Comparison of ENCODE assay signal across 10 mouse cellular contexts in the genomic region with DNA sequence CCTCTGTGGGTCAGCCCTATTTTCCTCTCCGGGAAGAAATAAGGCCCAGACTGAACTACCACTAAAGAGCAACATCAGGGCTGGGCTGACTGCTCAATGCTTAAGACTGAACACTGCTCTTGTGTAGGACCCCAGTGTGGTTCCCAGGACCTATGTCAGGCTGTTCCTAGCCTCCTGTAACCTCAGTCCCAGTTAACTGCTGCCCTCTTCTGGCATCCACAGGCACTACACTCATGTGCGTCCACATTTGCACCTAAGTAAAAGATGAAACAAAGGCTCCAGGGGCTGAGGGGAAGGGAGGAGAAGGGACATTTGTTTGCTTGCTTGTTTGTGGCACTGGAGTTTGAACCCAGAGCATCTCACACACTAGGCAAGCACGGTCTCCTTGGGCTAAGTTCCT. TPM values are rescaled to one million over a fixed set of nuclear protein-coding genes. Genes with fewer than 3 reads are reported as not detected.
DNase-seq lines count a peak whose midpoint lies in the region; ATAC-seq and TF ChIP-seq lines count a peak whose summit lies in the region.
"Had no signal": no experiment of that assay in that cellular context is flagged by ENCODE, and none has a peak within 500 bp of the region (broad histone marks: within the 10 kb centered on the region; RNA-seq: fewer than 3 reads in every experiment).

No protein-coding gene starts in this region.

- no peak overlapping the region for H3K27ac ChIP-seq in kidney, adult 2 months (ENCODE audit: insufficient read depth, low read depth, low read length)
- H3K27ac ChIP-seq in kidney, embryonic 14.5 days (ENCODE audit: low read depth, low read length), result no peak overlapping the region
- H3K27ac ChIP-seq: neural tube, embryonic 13.5 days had no signal

- no peaks in the 10 kb centered on the region for H3K4me1 ChIP-seq in kidney, adult 2 months (ENCODE audit: control insufficient read depth, insufficient read depth, low read length)
- peaks cover 3% of the 10 kb centered on the region; the same call in 1 of the 2 replicates for H3K4me1 ChIP-seq in kidney, embryonic 14.5 days (ENCODE audit: control insufficient read depth, insufficient read depth, low read length)

- H3K9ac ChIP-seq in kidney, embryonic 14.5 days (ENCODE audit: low read depth, low read length), result no peak overlapping the region
- H3K9ac ChIP-seq: neural tube, embryonic 13.5 days had no signal

- no peak for ATAC-seq in kidney, embryonic 14.5 days (ENCODE audit: low FRiP score, low TSS enrichment)

- peak; percentile 65 for TF ChIP-seq CTCF in kidney, adult 2 months (conservative IDR thresholded peaks at IDR 0.05; ENCODE audit: insufficient read depth, insufficient read length, low read depth, low read length)

- no peaks in the 10 kb centered on the region for H3K36me3 ChIP-seq in kidney, adult 2 months (ENCODE audit: control insufficient read depth, insufficient read depth, low read length)
- H3K36me3 ChIP-seq in kidney, embryonic 14.5 days (ENCODE audit: control insufficient read depth, insufficient read depth, low read length), result no peaks in the 10 kb centered on the region
- H3K36me3 ChIP-seq: neural tube, embryonic 13.5 days had no signal

- WGBS in kidney, adult 2 months, result 91% methylated on average over 3 of the region's 3 CpGs
- 77% methylated on average over 3 of the region's 3 CpGs for WGBS in kidney, embryonic 14.5 days

- TF ChIP-seq POLR2A in kidney, adult 2 months (IDR thresholded peaks at IDR 0.05; ENCODE audit: low read depth, low read length), result no peak

- H3K4me2 ChIP-seq in kidney, embryonic 14.5 days (replicated peaks; ENCODE audit: low read depth, low read length), result no peak overlapping the region
- H3K4me2 ChIP-seq: neural tube, embryonic 13.5 days had no signal

- H3K4me3 ChIP-seq in kidney, adult 2 months (ENCODE audit: insufficient read depth, low read depth, low read length), result no peak overlapping the region
- H3K4me3 ChIP-seq in kidney, embryonic 14.5 days (ENCODE audit: low read length), result no peak overlapping the region
- H3K4me3 ChIP-seq: neural tube, embryonic 13.5 days had no signal

- peak; percentile 11 for DNase-seq in kidney, adult 2 months
- peak; percentile 15 to 19 for DNase-seq in B cell, adult 2 months
- DNase-seq in NIH3T3 (ENCODE audit: low read depth), result peak; percentile 51
- DNase-seq in kidney, postnatal 4 days, result peak; percentile 47 to 49
- no peak for DNase-seq in layer of hippocampus, adult 9-10 months (ENCODE audit: low spot score)
- no peak for DNase-seq in urinary bladder, adult 2 months (ENCODE audit: low spot score)
- no peak for DNase-seq in gastrocnemius, adult 18-20 months (ENCODE audit: low spot score)
- DNase-seq: cerebellum, adult 8-10 months had no signal

- no peaks in the 10 kb centered on the region for H3K9me3 ChIP-seq in kidney, embryonic 14.5 days (ENCODE audit: control insufficient read depth, low read length)
- H3K9me3 ChIP-seq: neural tube, embryonic 13.5 days had no signal

- no peaks in the 10 kb centered on the region for H3K27me3 ChIP-seq in kidney, adult 2 months (replicated peaks; ENCODE audit: control insufficient read depth, insufficient read depth, low read length)
- no peaks in the 10 kb centered on the region; the same call in 1 of the 2 replicates for H3K27me3 ChIP-seq in kidney, embryonic 14.5 days (ENCODE audit: control insufficient read depth, insufficient read depth, low read length)

RNA-seq across cellular contexts. Expression of a gene that starts 39.8 kb away (rescaled TPM):
- 13.2 and 16.3 TPM in 2 replicates for polyA plus RNA-seq in kidney, adult 2 months (2012; rRNA removed)
- 38.7 and 48.8 TPM in 2 replicates for polyA plus RNA-seq in kidney, embryonic 14.5 days (2014; fragmentation: Nextera tagmentation; extraction: Ambion mirVana)
- polyA plus RNA-seq in urinary bladder, adult 2 months (2012; rRNA removed), result 19.5 and 28.0 TPM in 2 replicates
- 1 to 10 TPM; 4.3 to 5.3 TPM for total RNA-seq in gastrocnemius, adult 18-20 months (2021)

Comparison
In these comparisons a context has a peak if more than half of its experiments do, and no peak if none do; other contexts are left out.
1. DNase-seq: peak in kidney, adult 2 months (single experiment), B cell, adult 2 months (2 of 2), NIH3T3 (single experiment) and kidney, postnatal 4 days (2 of 2); none in layer of hippocampus, adult 9-10 months (single experiment), urinary bladder, adult 2 months (single experiment) and gastrocnemius, adult 18-20 months (single experiment).